Comparison of ENCODE assay signal across 23 mouse cellular contexts in the genomic region with DNA sequence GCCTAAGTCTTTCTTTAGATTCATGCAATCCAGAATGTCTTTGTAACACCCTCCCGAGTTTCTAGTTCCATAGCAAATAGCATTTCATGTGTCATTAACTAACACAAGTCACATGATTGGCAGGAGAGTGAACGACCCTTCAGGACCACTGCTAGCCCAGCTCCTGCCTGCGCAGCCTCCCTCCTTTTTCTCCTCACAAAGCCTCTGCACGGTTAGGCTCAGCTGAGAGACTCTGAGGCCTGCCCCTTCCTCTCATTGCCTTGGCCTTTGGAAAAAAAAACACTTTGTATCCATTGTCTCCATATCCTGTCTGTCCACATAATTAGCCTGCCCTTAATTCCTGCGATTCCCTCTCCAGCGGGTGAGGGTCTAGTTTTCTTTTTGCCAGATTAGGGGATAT. TPM values are rescaled to one million over a fixed set of nuclear protein-coding genes. Genes with fewer than 3 reads are reported as not detected.
DNase-seq lines count a peak whose midpoint lies in the region; ATAC-seq and TF ChIP-seq lines count a peak whose summit lies in the region.
"Had no signal": no experiment of that assay in that cellular context is flagged by ENCODE, and none has a peak within 500 bp of the region (broad histone marks: within the 10 kb centered on the region; RNA-seq: fewer than 3 reads in every experiment).

No protein-coding gene starts in this region.

- TF ChIP-seq CTCF in lung, adult 2 months (IDR thresholded peaks at IDR 0.05; ENCODE audit: insufficient read depth, low read length) = no peak
- no peak for TF ChIP-seq CTCF in testis, adult 2 months (IDR thresholded peaks at IDR 0.05; ENCODE audit: control insufficient read depth, insufficient read depth, insufficient replicate concordance, low read depth, low read length)

- H3K9ac ChIP-seq in heart, embryonic 11.5 days (ENCODE audit: low read depth, low read length) = no peak overlapping the region
- H3K9ac ChIP-seq: embryonic facial prominence, embryonic 13.5 days; forebrain, embryonic 13.5 days; forebrain, postnatal 0 days; heart, embryonic 13.5 days had no signal

- DNase-seq in heart, adult 11 months = peak; percentile 94
- no peak for DNase-seq in lung, adult 2 months
- no peak for DNase-seq in lung, postnatal 4 days
- DNase-seq in testis, postnatal 10 days (ENCODE audit: low spot score) = no peak
- peak; percentile 71 for DNase-seq in testis, postnatal 14 days (ENCODE audit: low spot score)
- no peak for DNase-seq in limb, embryonic 10.5 days (ENCODE audit: low spot score)
- DNase-seq: adrenal gland, postnatal 14 days; cerebellum, adult 2 months; cerebellum, postnatal 10 days; forebrain, postnatal 0 days; gastrocnemius, postnatal 36 days; heart, adult 18-20 months had no signal

- peak; percentile 63; the same call in 1 of the 2 replicates for TF ChIP-seq POLR2A in lung, adult 2 months (IDR thresholded peaks at IDR 0.05; ENCODE audit: borderline replicate concordance, extremely low read depth, low read depth, low read length)
- no peak for TF ChIP-seq POLR2A in testis, adult 2 months (IDR thresholded peaks at IDR 0.05; ENCODE audit: control insufficient read depth, low read depth, low read length)

- ATAC-seq in heart, embryonic 11.5 days (replicated peaks; ENCODE audit: insufficient number of reproducible peaks, low FRiP score, low TSS enrichment) = no peak
- ATAC-seq: activated CD4-positive, CD25-positive, alpha-beta regulatory T cell, adult 4 months; forebrain, embryonic 13.5 days; forebrain, postnatal 0 days; hindbrain, embryonic 16.5 days; inflammation-experienced regulatory T-cells, adult 6 months; intestine, postnatal 0 days; Patski had no signal

- H3K27me3 ChIP-seq in heart, embryonic 11.5 days (ENCODE audit: control insufficient read depth, insufficient read depth, low read length) = 0 out of 2 replicates have a peak, but pooled peaks cover 2% of the 10 kb centered on the region
- H3K27me3 ChIP-seq in testis, adult 2 months (ENCODE audit: control insufficient read depth, insufficient read depth, low read length) = no peaks in the 10 kb centered on the region
- no peaks in the 10 kb centered on the region for H3K27me3 ChIP-seq in limb, embryonic 10.5 days (ENCODE audit: low read depth, poor library complexity, severe bottlenecking)
- H3K27me3 ChIP-seq: embryonic facial prominence, embryonic 13.5 days; forebrain, embryonic 13.5 days; Patski had no signal

- H3K27ac ChIP-seq in heart, embryonic 11.5 days (ENCODE audit: low read depth, low read length) = no peak overlapping the region; the same call in 1 of the 2 replicates
- peak overlapping the region; percentile 33; the same call in 1 of the 2 replicates for H3K27ac ChIP-seq in testis, adult 2 months (ENCODE audit: control insufficient read depth, insufficient read depth, low read depth, low read length)
- H3K27ac ChIP-seq in limb, embryonic 10.5 days = no peak overlapping the region
- H3K27ac ChIP-seq: embryonic facial prominence, embryonic 13.5 days; forebrain, embryonic 13.5 days; heart, embryonic 13.5 days had no signal

- no peak overlapping the region for H3K4me2 ChIP-seq in heart, embryonic 11.5 days
- H3K4me2 ChIP-seq: embryonic facial prominence, embryonic 13.5 days; forebrain, embryonic 13.5 days; heart, embryonic 13.5 days had no signal

- no peaks in the 10 kb centered on the region for H3K9me3 ChIP-seq in heart, embryonic 11.5 days (replicated peaks; ENCODE audit: control insufficient read depth, low read length)
- H3K9me3 ChIP-seq in limb, embryonic 10.5 days (replicated peaks) = no peaks in the 10 kb centered on the region
- H3K9me3 ChIP-seq: embryonic facial prominence, embryonic 13.5 days; forebrain, embryonic 13.5 days; heart, embryonic 13.5 days had no signal

- H3K4me1 ChIP-seq in heart, embryonic 11.5 days (ENCODE audit: control insufficient read depth, insufficient read depth, low read length) = peaks cover 8% of the 10 kb centered on the region; the same call in 1 of the 2 replicates
- peaks cover 19% of the 10 kb centered on the region for H3K4me1 ChIP-seq in lung, adult 2 months (ENCODE audit: control insufficient read depth, insufficient read depth, low read length)
- H3K4me1 ChIP-seq in testis, adult 2 months (ENCODE audit: control insufficient read depth, insufficient read depth, low read length) = peaks cover 16% of the 10 kb centered on the region
- peaks cover 4% of the 10 kb centered on the region; the same call in 1 of the 2 replicates for H3K4me1 ChIP-seq in limb, embryonic 10.5 days
- H3K4me1 ChIP-seq: embryonic facial prominence, embryonic 13.5 days; forebrain, embryonic 13.5 days had no signal

- no peak overlapping the region for H3K4me3 ChIP-seq in heart, embryonic 11.5 days (ENCODE audit: low read depth, low read length)
- no peak overlapping the region for H3K4me3 ChIP-seq in lung, adult 2 months (replicated peaks; ENCODE audit: extremely low read depth, low read depth, low read length)
- no peak overlapping the region for H3K4me3 ChIP-seq in testis, adult 2 months (ENCODE audit: control insufficient read depth, low read depth, low read length)
- no peak overlapping the region for H3K4me3 ChIP-seq in limb, embryonic 10.5 days
- H3K4me3 ChIP-seq: embryonic facial prominence, embryonic 13.5 days; forebrain, embryonic 13.5 days; heart, embryonic 13.5 days had no signal

- no peaks in the 10 kb centered on the region for H3K36me3 ChIP-seq in heart, embryonic 11.5 days (ENCODE audit: control insufficient read depth, insufficient read depth, low read length)
- H3K36me3 ChIP-seq in testis, adult 2 months (ENCODE audit: control insufficient read depth, insufficient read depth, low read length) = no peaks in the 10 kb centered on the region; the same call in 1 of the 2 replicates
- no peaks in the 10 kb centered on the region for H3K36me3 ChIP-seq in limb, embryonic 10.5 days
- H3K36me3 ChIP-seq: embryonic facial prominence, embryonic 13.5 days; heart, embryonic 13.5 days had no signal

- WGBS in heart, embryonic 11.5 days (ENCODE audit: insufficient replicate concordance) = 49% methylated on average over 6 of the region's 6 CpGs
- WGBS in lung, adult 2 months = 47% methylated on average over 6 of the region's 6 CpGs
- WGBS in limb, embryonic 10.5 days = 69% methylated on average over 6 of the region's 6 CpGs

RNA-seq across cellular contexts. Expression of gene Cyb561, which starts 4.4 kb away (rescaled TPM):
- 3.5 and 3.7 TPM in 2 replicates for polyA plus RNA-seq in heart, embryonic 11.5 days (2014; fragmentation: Nextera tagmentation; extraction: Ambion mirVana)
- 102 and 105 TPM in 2 replicates for polyA plus RNA-seq in lung, adult 2 months (2012; rRNA removed)
- 21.8 and 36.1 TPM in 2 replicates for polyA plus RNA-seq in testis, adult 2 months (2012; rRNA removed)
- polyA plus RNA-seq in limb, embryonic 10.5 days (2016; fragmentation: Nextera tagmentation; extraction: Ambion mirVana) = 6.2 and 7.1 TPM in 2 replicates

RNA-seq across cellular contexts. Expression of gene Ace, which starts 10.2 kb away (rescaled TPM):
- polyA plus RNA-seq in heart, embryonic 11.5 days (2014; fragmentation: Nextera tagmentation; extraction: Ambion mirVana) = 0.52 and 0.59 TPM in 2 replicates
- polyA plus RNA-seq in lung, adult 2 months (2012; rRNA removed) = 704 and 832 TPM in 2 replicates
- 389 and 421 TPM in 2 replicates for polyA plus RNA-seq in testis, adult 2 months (2012; rRNA removed)
- 0.08 and 0.16 TPM in 2 replicates for polyA plus RNA-seq in limb, embryonic 10.5 days (2016; fragmentation: Nextera tagmentation; extraction: Ambion mirVana)
- polyA plus RNA-seq: inflammation-experienced regulatory T-cells, adult 6 months had no signal

RNA-seq across cellular contexts. Expression of gene Ace3, which starts 37.0 kb away (rescaled TPM):
- polyA plus RNA-seq in heart, embryonic 11.5 days (2014; fragmentation: Nextera tagmentation; extraction: Ambion mirVana) = not detected in 2 replicates
- polyA plus RNA-seq in lung, adult 2 months (2012; rRNA removed) = 2.2 and 2.4 TPM in 2 replicates
- polyA plus RNA-seq in testis, adult 2 months (2012; rRNA removed) = 78.7 and 82.6 TPM in 2 replicates
- polyA plus RNA-seq in limb, embryonic 10.5 days (2016; fragmentation: Nextera tagmentation; extraction: Ambion mirVana) = not detected in 2 replicates
- polyA plus RNA-seq: activated CD4-positive, CD25-positive, alpha-beta regulatory T cell, adult 4 months; cerebellum, adult 2 months; embryonic facial prominence, embryonic 13.5 days; forebrain, embryonic 13.5 days; forebrain, postnatal 0 days; heart, embryonic 13.5 days; hindbrain, embryonic 11.5 days; hindbrain, embryonic 16.5 days; inflammation-experienced regulatory T-cells, adult 6 months; intestine, postnatal 0 days; Patski had no signal

RNA-seq across cellular contexts. Expression of gene Kcnh6, which starts 50.4 kb away (rescaled TPM):
- 0.17 and 0.40 TPM in 2 replicates for polyA plus RNA-seq in heart, embryonic 11.5 days (2014; fragmentation: Nextera tagmentation; extraction: Ambion mirVana)
- polyA plus RNA-seq in lung, adult 2 months (2012; rRNA removed) = 0.44 and 0.45 TPM in 2 replicates
- polyA plus RNA-seq in testis, adult 2 months (2012; rRNA removed) = 0.41 and 0.46 TPM in 2 replicates
- 0.24 and 0.36 TPM in 2 replicates for polyA plus RNA-seq in limb, embryonic 10.5 days (2016; fragmentation: Nextera tagmentation; extraction: Ambion mirVana)
- polyA plus RNA-seq: activated CD4-positive, CD25-positive, alpha-beta regulatory T cell, adult 4 months; Patski had no signal

Comparison
In these comparisons a context has a peak if more than half of its experiments do, and no peak if none do; other contexts are left out.
1. DNase-seq: peak in heart, adult 11 months (single experiment) and testis, postnatal 14 days (single experiment); none in lung, adult 2 months (single experiment), lung, postnatal 4 days (0 of 2), testis, postnatal 10 days (single experiment) and limb, embryonic 10.5 days (single experiment).
2. RNA of gene Ace, which starts 10.2 kb away (polyA plus RNA-seq): 704 to 832 TPM in lung, adult 2 months and 389 to 421 TPM in testis, adult 2 months; 0.52 to 0.59 TPM in heart, embryonic 11.5 days and 0.08 to 0.16 TPM in limb, embryonic 10.5 days; every median in the first group is over 100 times any median in the second.
3. RNA of gene Ace3, which starts 37.0 kb away (polyA plus RNA-seq): 78.7 to 82.6 TPM in testis, adult 2 months; 2.2 to 2.4 TPM in lung, adult 2 months, not detected in heart, embryonic 11.5 days and not detected in limb, embryonic 10.5 days; every median in the first group is over 10 times any median in the second.